In genomic region chr8:126538136-126538535, GRCm38 (mm10) we compare ENCODE assay signal across 8 mouse cellular contexts. TPM values are rescaled to one million over a fixed set of nuclear protein-coding genes. Genes with fewer than 3 reads are reported as not detected.
DNase-seq lines count a peak whose midpoint lies in the region; ATAC-seq and TF ChIP-seq lines count a peak whose summit lies in the region.
"Had no signal": no experiment of that assay in that cellular context is flagged by ENCODE, and none has a peak within 500 bp of the region (broad histone marks: within the 10 kb centered on the region; RNA-seq: fewer than 3 reads in every experiment).

No protein-coding gene starts in this region.

- H3K4me1 ChIP-seq in kidney, embryonic 15.5 days = peaks cover 63% of the 10 kb centered on the region
- peaks cover 32% of the 10 kb centered on the region for H3K4me1 ChIP-seq in forebrain, embryonic 11.5 days (replicated peaks; ENCODE audit: control insufficient read depth, insufficient read depth, low read length)
- peaks cover 47% of the 10 kb centered on the region for H3K4me1 ChIP-seq in intestine, embryonic 15.5 days (replicated peaks)
- peaks cover 41% of the 10 kb centered on the region for H3K4me1 ChIP-seq in olfactory bulb, adult 2 months (ENCODE audit: control insufficient read depth, insufficient read depth, low read length)

- H3K27ac ChIP-seq in kidney, embryonic 15.5 days = peak overlapping the region; percentile 57; the same call in 1 of the 2 replicates
- peak overlapping the region; percentile 88 for H3K27ac ChIP-seq in forebrain, embryonic 11.5 days (ENCODE audit: low read depth, low read length)
- H3K27ac ChIP-seq in intestine, embryonic 15.5 days = peak overlapping the region; percentile 60
- peak overlapping the region; percentile 99 for H3K27ac ChIP-seq in olfactory bulb, adult 2 months (ENCODE audit: insufficient read depth, low read depth, low read length)

- no peak overlapping the region for H3K9ac ChIP-seq in kidney, embryonic 15.5 days
- H3K9ac ChIP-seq in forebrain, embryonic 11.5 days (ENCODE audit: low read length) = peak overlapping the region; percentile 39
- no peak overlapping the region for H3K9ac ChIP-seq in intestine, embryonic 15.5 days

- no peak for DNase-seq in kidney, adult 11 months
- DNase-seq in forebrain, embryonic 11.5 days (ENCODE audit: low spot score) = no peak
- no peak for DNase-seq in thymus, postnatal 14 days
- DNase-seq in adrenal gland, postnatal 4 days (ENCODE audit: low spot score in 2 of 2) = no peak
- DNase-seq: lung, postnatal 10 days had no signal

- WGBS in kidney, embryonic 15.5 days = 43% methylated on average over 3 of the region's 3 CpGs
- WGBS in forebrain, embryonic 11.5 days = 32% methylated on average over 3 of the region's 3 CpGs
- 49% methylated on average over 3 of the region's 3 CpGs for WGBS in intestine, embryonic 15.5 days
- 13% methylated on average over 3 of the region's 3 CpGs for WGBS in olfactory bulb, adult 2 months

- TF ChIP-seq POLR2A in olfactory bulb, adult 2 months (IDR thresholded peaks at IDR 0.05; ENCODE audit: insufficient read depth, low read depth, low read length) = no peak

- H3K4me2 ChIP-seq in kidney, embryonic 15.5 days = no peak overlapping the region
- peak overlapping the region; percentile 38; the same call in 1 of the 2 replicates for H3K4me2 ChIP-seq in forebrain, embryonic 11.5 days (ENCODE audit: low read depth, low read length, severe bottlenecking)
- no peak overlapping the region for H3K4me2 ChIP-seq in intestine, embryonic 15.5 days (replicated peaks)

- no peaks in the 10 kb centered on the region for H3K27me3 ChIP-seq in kidney, embryonic 15.5 days
- H3K27me3 ChIP-seq in forebrain, embryonic 11.5 days (ENCODE audit: control insufficient read depth, insufficient read depth, low read length) = no peaks in the 10 kb centered on the region
- H3K27me3 ChIP-seq in intestine, embryonic 15.5 days (replicated peaks) = no peaks in the 10 kb centered on the region

- no peak overlapping the region for H3K4me3 ChIP-seq in kidney, embryonic 15.5 days (replicated peaks)
- H3K4me3 ChIP-seq in forebrain, embryonic 11.5 days (ENCODE audit: low read depth, low read length) = no peak overlapping the region
- H3K4me3 ChIP-seq in intestine, embryonic 15.5 days (replicated peaks) = no peak overlapping the region
- H3K4me3 ChIP-seq in olfactory bulb, adult 2 months (ENCODE audit: insufficient read depth, low read depth, low read length) = no peak overlapping the region

- TF ChIP-seq CTCF in olfactory bulb, adult 2 months (IDR thresholded peaks at IDR 0.05; ENCODE audit: insufficient read depth, low read depth, low read length) = no peak

- no peaks in the 10 kb centered on the region for H3K36me3 ChIP-seq in kidney, embryonic 15.5 days
- no peaks in the 10 kb centered on the region for H3K36me3 ChIP-seq in forebrain, embryonic 11.5 days (ENCODE audit: control insufficient read depth, insufficient read depth, low read length)
- H3K36me3 ChIP-seq in intestine, embryonic 15.5 days = no peaks in the 10 kb centered on the region

- no peak for ATAC-seq in kidney, embryonic 15.5 days (replicated peaks; ENCODE audit: low FRiP score)
- ATAC-seq in forebrain, embryonic 11.5 days (replicated peaks; ENCODE audit: low FRiP score) = no peak; the same call in 1 of the 2 replicates
- ATAC-seq in intestine, embryonic 15.5 days = no peak

- no peaks in the 10 kb centered on the region for H3K9me3 ChIP-seq in kidney, embryonic 15.5 days (replicated peaks)
- H3K9me3 ChIP-seq in forebrain, embryonic 11.5 days (ENCODE audit: control insufficient read depth, low read length) = no peaks in the 10 kb centered on the region
- no peaks in the 10 kb centered on the region for H3K9me3 ChIP-seq in intestine, embryonic 15.5 days

RNA-seq across cellular contexts. Expression of gene Irf2bp2, which starts 55.6 kb away (rescaled TPM):
- polyA plus RNA-seq in kidney, embryonic 15.5 days (2015; fragmentation: Nextera tagmentation; extraction: Ambion mirVana) = 12.3 and 13.3 TPM in 2 replicates
- polyA plus RNA-seq in forebrain, embryonic 11.5 days (2014; fragmentation: Nextera tagmentation; extraction: Ambion mirVana) = 4.5 and 4.6 TPM in 2 replicates
- polyA plus RNA-seq in intestine, embryonic 15.5 days (2015; fragmentation: Nextera tagmentation; extraction: Ambion mirVana) = 14.1 and 16.1 TPM in 2 replicates
- polyA plus RNA-seq in olfactory bulb, adult 2 months (2012; ENCODE audit: insufficient read depth, insufficient read length, low replicate concordance, missing spikeins) = not detected in 2 replicates
- total RNA-seq in adrenal gland, postnatal 4 days (2021) = 100 to 1,000 TPM; 115 to 119 TPM
